Mouse (Mus musculus) hindbrain, embryonic 15.5 days (tissue): ENCODE data around the gene Foxn1. TPM values are rescaled to one million over a fixed set of nuclear protein-coding genes. Genes with fewer than 3 reads are reported as not detected.

Source experiments
- ATAC-seq: fragments of 200-750 bp; cut with Nextera tagmentation; 2 replicates; pipeline ENCODE4 v1.8.0; 2017; ENCODE audit warnings: low read depth, moderate number of reproducible peaks, moderate TSS enrichment; ENCODE audit not compliant: low FRiP score
- H3K27ac ChIP-seq: fragments of 300-500 bp; sonication (generic); replicated peaks from 2 replicates; pipeline ENCODE4 v1.5.1; 2015; ENCODE audit warnings: mild to moderate bottlenecking, inconsistent platforms
- H3K27me3 ChIP-seq: fragments of 300-500 bp; sonication (generic); 2 replicates; pipeline ENCODE4 v1.6.1; 2015; ENCODE audit warnings: control low read depth, inconsistent platforms
- H3K36me3 ChIP-seq: fragments of 300-500 bp; sonication (generic); 2 replicates; pipeline ENCODE4 v1.6.1; 2015; ENCODE audit warnings: control low read depth, inconsistent platforms
- H3K4me1 ChIP-seq: fragments of 300-500 bp; sonication (generic); replicated peaks from 2 replicates; pipeline ENCODE4 v1.6.1; 2015; ENCODE audit warnings: control low read depth, inconsistent platforms
- H3K4me2 ChIP-seq: fragments of 300-500 bp; sonication (generic); 2 replicates; pipeline ENCODE4 v1.6.1; 2015; ENCODE audit warnings: moderate library complexity, mild to moderate bottlenecking, inconsistent platforms
- H3K4me3 ChIP-seq: fragments of 300-500 bp; sonication (generic); 2 replicates; pipeline ENCODE4 v1.5.1; 2015; ENCODE audit warnings: mild to moderate bottlenecking, inconsistent platforms
- H3K9ac ChIP-seq: fragments of 300-500 bp; sonication (generic); 2 replicates; pipeline ENCODE4 v1.6.1; 2015; ENCODE audit warnings: inconsistent platforms
- H3K9me3 ChIP-seq: fragments of 300-500 bp; sonication (generic); 2 replicates; pipeline ENCODE4 v1.6.1; 2016; ENCODE audit warnings: control low read depth, inconsistent platforms
- WGBS: fragments of 180-500 bp; shearing (Covaris S2); methylation state at CpG from one replicate; pipeline ENCODE4 v1.1.7; 2015; 5-methylcytosine and 5-hydroxymethylcytosine counted together
- polyA plus RNA-seq: library from polyadenylated mRNA; unstranded; fragments of >200 nt; fragmentation: Nextera tagmentation; extraction: Ambion mirVana; gene quantifications from 2 replicates; pipeline ENCODE4 v1.2.1, GENCODE M21; 2015

Gene Foxn1
- polyA plus RNA-seq, 1 experiment from 2014 or later: not detected

DNA sequence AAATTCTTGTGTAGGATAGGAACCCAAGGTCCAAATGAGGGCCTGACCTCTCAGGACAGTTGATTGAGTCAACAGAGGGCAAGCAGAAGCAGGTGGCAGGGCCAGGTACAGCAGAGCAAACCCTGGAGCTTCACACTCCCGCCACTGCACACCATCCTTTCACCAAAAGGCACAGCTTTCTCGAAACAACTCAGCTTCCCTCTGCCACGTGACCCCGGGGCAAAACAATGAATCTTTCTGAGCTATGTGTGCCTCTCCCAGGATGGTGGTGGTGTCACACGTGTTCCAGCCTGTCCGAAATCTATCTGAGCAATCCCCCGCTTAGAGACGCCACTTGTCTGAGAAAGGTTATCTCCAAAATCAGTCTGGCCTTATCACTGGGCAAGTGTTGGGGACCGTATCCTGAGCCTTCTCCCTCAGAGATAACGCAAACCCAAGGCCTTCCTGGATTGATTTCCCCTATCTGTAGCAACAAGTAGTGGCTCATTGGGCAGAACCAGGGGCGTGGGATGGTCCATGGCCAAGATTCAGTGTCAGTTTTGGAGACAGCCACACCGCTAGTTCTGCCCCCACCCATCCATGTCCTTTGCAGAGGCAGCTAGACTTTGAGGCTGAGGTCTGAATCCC lies 34.0 kb upstream of the Foxn1 start:
- Histone ChIP-seq H3K4me1 (no peaks in the 10 kb centered on the region), H3K27ac (no peak overlapping the region), H3K4me3 (no peak overlapping the region), H3K4me2 (no peak overlapping the region), H3K27me3 (no peaks in the 10 kb centered on the region), H3K9me3 (no peaks in the 10 kb centered on the region), H3K9ac (no peak overlapping the region), H3K36me3 (no peaks in the 10 kb centered on the region)
- 86% methylated on average over 12 of the region's 12 CpGs for WGBS
- no peak for ATAC-seq

DNA sequence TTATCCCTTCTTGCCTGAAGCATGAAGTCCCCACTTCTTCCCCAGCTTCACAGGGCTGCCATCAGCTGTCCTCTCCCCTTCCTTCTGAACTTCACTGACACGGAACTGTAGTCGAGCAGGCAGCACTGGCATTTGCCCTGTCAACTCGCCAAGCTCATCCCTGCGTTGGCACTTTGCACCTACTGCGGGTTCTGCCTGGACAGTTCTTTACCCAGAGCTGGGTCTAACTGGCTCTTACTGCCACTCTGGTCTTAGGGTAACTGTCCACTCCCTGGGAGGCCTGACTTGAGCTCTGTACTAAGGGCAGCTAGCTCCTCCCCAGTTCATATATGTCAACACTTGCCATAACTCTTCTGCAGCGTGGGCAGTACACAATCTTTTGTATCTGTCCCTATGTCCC lies 30.5 kb upstream of the Foxn1 start:
- WGBS: 88% methylated on average over 6 of the region's 6 CpGs
- no peak overlapping the region for H3K4me3 ChIP-seq
- no peaks in the 10 kb centered on the region for H3K27me3 ChIP-seq
- H3K36me3 ChIP-seq: no peaks in the 10 kb centered on the region
- H3K9me3 ChIP-seq: no peaks in the 10 kb centered on the region
- no peak for ATAC-seq
- H3K4me2 ChIP-seq: no peak overlapping the region
- no peak overlapping the region for H3K9ac ChIP-seq
- no peaks in the 10 kb centered on the region for H3K4me1 ChIP-seq
- H3K27ac ChIP-seq: no peak overlapping the region

DNA sequence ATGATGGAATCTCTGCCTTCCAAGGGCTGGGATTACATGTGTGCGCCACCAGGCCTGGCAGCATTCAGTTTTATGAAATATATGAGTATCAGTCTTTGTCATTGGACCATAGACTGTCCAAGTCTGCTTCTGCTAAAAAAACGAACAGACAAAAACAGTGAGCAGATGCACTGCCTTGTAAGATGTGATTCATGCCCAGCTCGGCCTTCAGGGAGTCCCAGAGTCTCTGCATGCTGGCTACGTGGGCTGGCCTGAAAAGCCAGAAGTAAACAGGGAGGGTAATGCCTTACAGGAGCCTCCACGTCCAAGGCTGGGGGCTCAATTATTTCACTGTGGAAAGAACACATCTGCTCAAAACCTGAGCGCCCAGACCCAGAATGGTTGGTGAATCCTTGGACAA lies 26.5 kb upstream of the Foxn1 start:
- no peak for ATAC-seq
- Histone ChIP-seq H3K36me3 (no peaks in the 10 kb centered on the region), H3K9ac (no peak overlapping the region), H3K4me3 (no peak overlapping the region), H3K4me1 (no peaks in the 10 kb centered on the region), H3K4me2 (no peak overlapping the region), H3K27me3 (no peaks in the 10 kb centered on the region), H3K27ac (no peak overlapping the region), H3K9me3 (no peaks in the 10 kb centered on the region)
- WGBS: 71% methylated on average over 6 of the region's 6 CpGs

- 65% methylated on average over 6 of the region's 6 CpGs for WGBS
- Histone ChIP-seq H3K27me3 (no peaks in the 10 kb centered on the region), H3K9me3 (no peaks in the 10 kb centered on the region), H3K36me3 (no peaks in the 10 kb centered on the region), H3K4me1 (no peaks in the 10 kb centered on the region), H3K9ac (no peak overlapping the region), H3K27ac (peak overlapping the region; percentile 34), H3K4me3 (no peak overlapping the region), H3K4me2 (no peak overlapping the region)
- ATAC-seq: no peak
Observed at GRCm38 (mm10) chr11:78412324-78412850, 26.0 kb upstream of the Foxn1 start.

DNA sequence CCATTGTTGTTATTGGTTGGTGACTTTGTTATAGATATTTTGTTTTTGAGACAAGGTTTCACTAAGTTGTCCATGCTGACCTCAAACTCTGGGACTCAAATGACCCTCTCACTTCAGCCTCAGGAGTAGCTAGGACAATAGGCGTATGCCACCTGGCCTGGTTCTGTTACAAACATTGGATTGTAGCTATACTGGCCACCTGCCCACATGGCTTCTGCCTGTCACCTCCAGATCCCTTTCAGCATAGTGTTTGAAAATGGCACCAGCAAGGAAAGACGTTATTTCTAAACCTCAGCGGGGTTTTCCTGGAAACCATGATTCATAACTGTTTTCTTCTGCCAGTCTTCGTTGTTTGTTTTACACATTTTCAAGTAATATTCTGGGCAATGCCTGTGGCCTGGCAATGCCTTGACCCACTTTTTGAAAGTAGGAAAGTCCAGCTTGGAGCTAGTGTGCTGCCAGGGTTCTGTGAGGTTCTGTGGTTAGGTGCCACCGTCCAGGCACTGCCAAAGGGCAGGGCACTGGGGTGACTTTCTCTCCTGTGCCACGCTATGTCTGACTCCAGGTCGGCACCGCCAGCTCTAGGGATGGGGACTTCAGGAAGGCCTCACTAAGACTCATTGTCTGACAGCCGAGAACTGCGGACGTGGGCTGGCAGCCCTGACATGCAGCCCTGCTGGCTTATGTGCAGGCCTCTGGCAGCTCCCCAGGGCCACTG lies 25.4 kb upstream of the Foxn1 start:
- Histone ChIP-seq H3K9me3 (no peaks in the 10 kb centered on the region), H3K4me2 (no peak overlapping the region), H3K4me1 (no peaks in the 10 kb centered on the region), H3K9ac (no peak overlapping the region), H3K27ac (peak overlapping the region; percentile 34), H3K36me3 (no peaks in the 10 kb centered on the region), H3K27me3 (no peaks in the 10 kb centered on the region), H3K4me3 (no peak overlapping the region)
- WGBS: 74% methylated on average over 11 of the region's 11 CpGs
- no peak for ATAC-seq

- Histone ChIP-seq H3K9ac (no peak overlapping the region), H3K27me3 (no peaks in the 10 kb centered on the region), H3K4me3 (no peak overlapping the region), H3K27ac (no peak overlapping the region), H3K36me3 (no peaks in the 10 kb centered on the region), H3K4me2 (no peak overlapping the region), H3K9me3 (no peaks in the 10 kb centered on the region), H3K4me1 (no peaks in the 10 kb centered on the region)
- 86% methylated on average over 9 of the region's 9 CpGs for WGBS
- no peak for ATAC-seq
Observed at GRCm38 (mm10) chr11:78408256-78409240, 22.2 kb upstream of the Foxn1 start.

GRCm38 (mm10) chr11:78402062-78402461 lies 15.7 kb upstream of the Foxn1 start:
- H3K9ac ChIP-seq: no peak overlapping the region
- no peak overlapping the region for H3K4me3 ChIP-seq
- no peak for ATAC-seq
- no peak overlapping the region for H3K27ac ChIP-seq
- H3K36me3 ChIP-seq: no peaks in the 10 kb centered on the region
- no peaks in the 10 kb centered on the region for H3K9me3 ChIP-seq
- no peak overlapping the region for H3K4me2 ChIP-seq
- H3K27me3 ChIP-seq: 0 out of 2 replicates have a peak, but pooled peaks cover 4% of the 10 kb centered on the region
- peaks cover 5% of the 10 kb centered on the region for H3K4me1 ChIP-seq
- 81% methylated on average over 6 of the region's 6 CpGs for WGBS

DNA sequence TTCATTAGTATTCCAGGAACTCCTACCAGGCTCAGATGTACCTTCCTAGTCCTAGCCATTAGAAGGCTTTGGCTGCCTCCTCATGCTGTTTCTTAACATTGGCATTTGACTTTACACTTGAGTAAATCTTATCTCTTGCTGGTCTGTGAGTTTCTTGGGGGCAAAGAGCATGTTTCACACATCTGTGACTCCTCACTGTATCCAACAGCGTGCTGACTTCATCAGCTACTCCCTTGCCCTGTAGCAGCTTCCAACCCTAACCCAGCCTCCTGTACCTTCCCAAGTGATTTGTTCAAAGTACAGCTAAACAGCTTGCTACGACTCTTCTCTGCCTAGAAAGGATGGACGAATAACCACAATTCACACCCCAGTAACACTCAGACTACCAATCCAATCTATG lies 15.1 kb upstream of the Foxn1 start:
- Histone ChIP-seq H3K36me3 (no peaks in the 10 kb centered on the region), H3K9me3 (no peaks in the 10 kb centered on the region), H3K9ac (no peak overlapping the region), H3K27me3 (0 out of 2 replicates have a peak, but pooled peaks cover 4% of the 10 kb centered on the region), H3K4me2 (no peak overlapping the region), H3K4me1 (peaks cover 8% of the 10 kb centered on the region), H3K27ac (no peak overlapping the region), H3K4me3 (no peak overlapping the region)
- no peak for ATAC-seq
- 82% methylated on average over 3 of the region's 3 CpGs for WGBS

DNA sequence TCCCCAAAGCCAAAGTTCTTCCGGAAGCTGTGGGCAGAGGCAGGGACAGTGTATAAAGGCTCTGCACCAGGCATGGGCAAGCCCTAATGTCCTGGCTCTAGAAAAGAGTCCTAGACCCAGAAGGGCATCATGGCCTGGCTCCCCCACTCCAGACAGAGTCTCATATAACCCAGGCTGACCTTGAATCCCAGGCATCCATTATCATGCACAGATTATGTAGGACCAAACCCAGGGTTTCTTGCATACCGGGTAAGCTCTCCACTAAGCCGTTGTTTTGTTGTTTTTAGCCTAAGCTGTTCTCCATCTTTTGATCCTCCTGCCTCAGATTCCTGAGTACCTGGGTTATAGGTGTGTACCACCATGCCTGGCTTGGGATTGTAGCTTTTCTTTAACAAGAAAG lies 14.6 kb upstream of the Foxn1 start:
- H3K27me3 ChIP-seq: 0 out of 2 replicates have a peak, but pooled peaks cover 4% of the 10 kb centered on the region
- no peak for ATAC-seq
- H3K4me1 ChIP-seq: peaks cover 8% of the 10 kb centered on the region
- no peak overlapping the region for H3K4me3 ChIP-seq
- H3K27ac ChIP-seq: no peak overlapping the region
- H3K9ac ChIP-seq: no peak overlapping the region
- H3K36me3 ChIP-seq: no peaks in the 10 kb centered on the region
- H3K9me3 ChIP-seq: no peaks in the 10 kb centered on the region
- no peak overlapping the region for H3K4me2 ChIP-seq
- WGBS: 72% methylated on average over 3 of the region's 3 CpGs

- Histone ChIP-seq H3K36me3 (no peaks in the 10 kb centered on the region), H3K4me3 (no peak overlapping the region), H3K4me1 (peaks cover 8% of the 10 kb centered on the region), H3K4me2 (no peak overlapping the region), H3K9me3 (no peaks in the 10 kb centered on the region), H3K9ac (no peak overlapping the region), H3K27me3 (0 out of 2 replicates have a peak, but pooled peaks cover 4% of the 10 kb centered on the region), H3K27ac (no peak overlapping the region)
- ATAC-seq: no peak
- WGBS: 15% methylated on average over 8 of the region's 8 CpGs
Observed at GRCm38 (mm10) chr11:78399680-78400079, 13.3 kb upstream of the Foxn1 start.

GRCm38 (mm10) chr11:78398212-78398611 lies 11.9 kb upstream of the Foxn1 start:
- Histone ChIP-seq H3K9me3 (no peaks in the 10 kb centered on the region), H3K27ac (no peak overlapping the region), H3K4me2 (no peak overlapping the region), H3K4me3 (no peak overlapping the region), H3K9ac (no peak overlapping the region), H3K36me3 (no peaks in the 10 kb centered on the region), H3K27me3 (0 out of 2 replicates have a peak, but pooled peaks cover 4% of the 10 kb centered on the region), H3K4me1 (peaks cover 8% of the 10 kb centered on the region)
- WGBS: 68% methylated on average over 6 of the region's 6 CpGs
- ATAC-seq: no peak
